Mouse (Mus musculus): ENCODE data around the gene Slfn14. TPM values are rescaled to one million over a fixed set of nuclear protein-coding genes. Genes with fewer than 3 reads are reported as not detected.
"Not testable (repeated sequence)": the region's sequence is repeated elsewhere in the genome, so short reads cannot be mapped to it uniquely, and the experiment has no call there.

The Slfn14 gene
- total RNA-seq (2014; rRNA removed) (not detected in 2 replicates), polyA plus RNA-seq (2012; rRNA removed) (not detected in 2 replicates)

DNA sequence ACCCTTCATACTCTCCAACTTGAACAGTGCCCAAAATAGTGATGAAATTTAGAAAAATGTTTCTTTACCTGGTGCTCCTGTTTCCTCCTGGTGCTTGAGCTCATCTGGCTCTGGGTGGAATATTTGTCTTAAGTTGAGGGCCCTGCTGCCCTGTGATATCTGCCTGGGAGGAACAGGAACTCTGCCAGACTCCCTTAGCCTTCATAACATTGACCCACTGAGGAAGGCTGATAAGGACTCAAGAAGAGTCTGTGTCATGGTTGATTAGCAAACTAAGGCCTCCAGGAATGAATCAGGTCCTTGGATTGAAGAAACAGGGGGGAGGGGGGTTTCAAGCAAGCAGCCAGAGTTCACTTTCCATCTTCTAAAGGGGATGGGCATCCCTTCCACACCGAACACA is at the start of gene Slfn14:
Gene Slfn14, minus strand, starts transcription at position 161 of the 400 bp plus-strand sequence.
- Histone ChIP-seq H3K9ac (ENCODE audit: low read depth, low read length) (no peak within 1 kb of the TSS), H3K4me3 (ENCODE audit: insufficient read depth, low read depth, low read length) (no peak within 1 kb of the TSS), H3K4me1 (ENCODE audit: control insufficient read depth, insufficient read depth, low read length) (no peaks in the 10 kb centered on the region), H3K27me3 (ENCODE audit: control insufficient read depth, insufficient read depth, low read length) (no peaks in the 10 kb centered on the region), H3K79me2 (ENCODE audit: control insufficient read depth, insufficient read depth, low read length) (no peaks in the 10 kb centered on the region), H3K27ac (replicated peaks; ENCODE audit: insufficient read depth, low read depth, low read length) (no peak within 1 kb of the TSS), H3K36me3 (ENCODE audit: control insufficient read depth, insufficient read depth, low read length) (no peaks in the 10 kb centered on the region)
- no peak for TF ChIP-seq CTCF (IDR thresholded peaks at IDR 0.05; ENCODE audit: low read depth, low read length)
- no peak for DNase-seq (ENCODE audit: extremely low read depth, low read depth, low spot score)
- 79% methylated on average over 1 of the region's 1 CpGs for WGBS

DNA sequence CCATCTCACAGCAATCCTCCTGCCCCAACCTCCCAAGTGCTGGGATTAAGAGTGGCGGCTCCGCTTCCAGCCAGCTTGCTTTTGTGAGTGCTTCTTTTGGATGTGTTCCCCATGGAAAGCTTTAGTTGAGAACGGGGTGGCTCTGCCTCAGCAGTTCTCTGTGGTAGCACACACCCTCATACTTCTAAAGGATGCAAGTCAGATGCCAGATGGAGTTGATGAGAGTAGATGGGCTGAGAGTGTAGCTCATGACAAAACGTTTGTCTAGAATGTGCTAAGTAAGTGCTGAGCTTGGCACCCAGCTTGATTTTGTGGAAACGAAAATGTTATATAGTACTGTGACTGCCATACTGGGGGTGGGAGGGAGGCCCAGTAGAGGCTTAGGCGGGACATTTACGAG is 49.3 kb upstream of the Slfn14 start:
- Histone ChIP-seq H3K79me2 (ENCODE audit: control insufficient read depth, insufficient read depth, low read length) (no peaks in the 10 kb centered on the region), H3K27ac (replicated peaks; ENCODE audit: insufficient read depth, low read depth, low read length) (no peak overlapping the region), H3K36me3 (ENCODE audit: control insufficient read depth, insufficient read depth, low read length) (peaks cover 55% of the 10 kb centered on the region), H3K4me1 (ENCODE audit: control insufficient read depth, insufficient read depth, low read length) (no peaks in the 10 kb centered on the region), H3K9ac (ENCODE audit: low read depth, low read length) (no peak overlapping the region), H3K27me3 (ENCODE audit: control insufficient read depth, insufficient read depth, low read length) (no peaks in the 10 kb centered on the region), H3K4me3 (ENCODE audit: insufficient read depth, low read depth, low read length) (no peak overlapping the region)
- no peak for TF ChIP-seq CTCF (IDR thresholded peaks at IDR 0.05; ENCODE audit: low read depth, low read length)
- TF ChIP-seq POLR2A (IDR thresholded peaks at IDR 0.05; ENCODE audit: extremely low read depth, insufficient read depth, low read length), result no peak
- no peak for DNase-seq (ENCODE audit: extremely low read depth, low read depth, low spot score)
- WGBS, result 91% methylated on average over 7 of the region's 7 CpGs

DNA sequence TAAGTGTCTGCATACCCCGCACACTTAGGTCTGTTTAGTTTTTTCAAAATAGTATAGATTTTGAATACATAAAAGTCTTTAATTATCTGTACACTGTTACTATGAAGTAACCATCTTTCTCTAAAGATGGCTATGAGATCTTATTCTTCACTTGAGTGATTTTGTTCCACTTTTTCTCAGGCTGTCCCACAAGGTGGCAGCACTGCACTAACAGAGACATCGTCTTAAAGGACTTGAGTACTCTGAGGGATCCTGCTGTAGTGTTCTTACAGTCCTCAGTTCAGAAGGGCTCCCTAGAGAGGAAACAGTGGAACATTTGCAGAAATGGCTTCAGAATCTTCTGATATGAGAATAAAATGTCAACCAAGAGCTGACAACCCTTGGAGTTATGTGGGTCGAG is 40.9 kb upstream of the Slfn14 start:
- Histone ChIP-seq H3K36me3 (ENCODE audit: control insufficient read depth, insufficient read depth, low read length) (peaks cover 53% of the 10 kb centered on the region), H3K27me3 (ENCODE audit: control insufficient read depth, insufficient read depth, low read length) (no peaks in the 10 kb centered on the region), H3K27ac (replicated peaks; ENCODE audit: insufficient read depth, low read depth, low read length) (no peak overlapping the region), H3K4me3 (ENCODE audit: insufficient read depth, low read depth, low read length) (no peak overlapping the region), H3K79me2 (ENCODE audit: control insufficient read depth, insufficient read depth, low read length) (no peaks in the 10 kb centered on the region; the same call in 1 of the 2 replicates), H3K4me1 (ENCODE audit: control insufficient read depth, insufficient read depth, low read length) (no peaks in the 10 kb centered on the region), H3K9ac (ENCODE audit: low read depth, low read length) (no peak overlapping the region)
- 69% methylated on average over 3 of the region's 3 CpGs for WGBS
- DNase-seq (ENCODE audit: extremely low read depth, low read depth, low spot score), result peak; percentile 24
- no peak for TF ChIP-seq POLR2A (IDR thresholded peaks at IDR 0.05; ENCODE audit: extremely low read depth, insufficient read depth, low read length)
- TF ChIP-seq CTCF (IDR thresholded peaks at IDR 0.05; ENCODE audit: low read depth, low read length), result no peak

DNA sequence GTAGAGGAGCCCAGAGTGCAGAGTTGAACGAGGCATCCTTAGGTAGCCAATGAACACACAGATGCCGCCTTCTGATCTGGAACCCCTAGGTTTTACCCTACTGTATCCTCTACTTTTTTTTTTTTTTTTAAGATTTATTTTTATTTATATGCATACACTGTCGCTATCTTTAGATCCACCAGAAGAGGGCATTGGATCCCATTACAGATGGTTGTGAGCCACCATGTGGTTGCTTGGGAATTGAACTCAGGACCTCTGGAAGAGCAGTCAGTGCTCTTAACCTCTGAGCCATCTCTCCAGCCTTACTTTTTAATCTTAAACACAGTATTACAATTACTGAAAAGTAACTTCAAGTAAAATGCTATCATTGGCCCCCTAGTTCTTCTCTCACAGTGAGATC is 40.2 kb upstream of the Slfn14 start:
- H3K27ac ChIP-seq (replicated peaks; ENCODE audit: insufficient read depth, low read depth, low read length); H3K79me2 ChIP-seq (ENCODE audit: control insufficient read depth, insufficient read depth, low read length); H3K27me3 ChIP-seq (ENCODE audit: control insufficient read depth, insufficient read depth, low read length); H3K4me1 ChIP-seq (ENCODE audit: control insufficient read depth, insufficient read depth, low read length); H3K4me3 ChIP-seq (ENCODE audit: insufficient read depth, low read depth, low read length); H3K9ac ChIP-seq (ENCODE audit: low read depth, low read length); DNase-seq (ENCODE audit: extremely low read depth, low read depth, low spot score): not testable (repeated sequence)
- H3K36me3 ChIP-seq (ENCODE audit: control insufficient read depth, insufficient read depth, low read length), result peaks cover 60% of the 10 kb centered on the region
- WGBS, result 92% methylated on average over 3 of the region's 3 CpGs

DNA sequence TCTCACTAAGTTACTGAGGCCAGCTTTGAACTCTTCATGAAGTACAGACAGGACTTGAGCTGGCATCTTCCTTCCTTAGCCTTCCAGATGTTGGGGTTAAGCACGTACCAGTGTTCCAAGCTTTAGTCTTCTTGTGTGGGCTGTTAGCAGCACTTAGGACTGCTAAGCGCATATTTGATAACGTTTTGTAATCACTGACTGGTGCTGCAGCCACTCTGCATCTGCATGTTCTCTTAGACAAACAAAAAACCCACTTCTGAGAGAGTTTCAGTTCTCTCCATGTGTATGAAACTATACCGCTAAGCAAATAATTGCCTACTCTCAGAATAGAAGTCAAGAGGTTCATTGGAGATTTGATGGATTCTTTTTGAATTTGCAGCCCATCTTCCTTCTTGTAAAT is 32.5 kb upstream of the Slfn14 start:
- Histone ChIP-seq H3K4me1 (ENCODE audit: control insufficient read depth, insufficient read depth, low read length) (no peaks in the 10 kb centered on the region; the same call in 1 of the 2 replicates), H3K79me2 (ENCODE audit: control insufficient read depth, insufficient read depth, low read length) (peaks cover 2% of the 10 kb centered on the region), H3K36me3 (ENCODE audit: control insufficient read depth, insufficient read depth, low read length) (peaks cover 34% of the 10 kb centered on the region), H3K9ac (ENCODE audit: low read depth, low read length) (no peak overlapping the region), H3K27me3 (ENCODE audit: control insufficient read depth, insufficient read depth, low read length) (no peaks in the 10 kb centered on the region), H3K27ac (replicated peaks; ENCODE audit: insufficient read depth, low read depth, low read length) (no peak overlapping the region), H3K4me3 (ENCODE audit: insufficient read depth, low read depth, low read length) (no peak overlapping the region)
- DNase-seq (ENCODE audit: extremely low read depth, low read depth, low spot score), result no peak
- TF ChIP-seq CTCF (IDR thresholded peaks at IDR 0.05; ENCODE audit: low read depth, low read length) (no peak), POLR2A (IDR thresholded peaks at IDR 0.05; ENCODE audit: extremely low read depth, insufficient read depth, low read length) (no peak)
- WGBS, result 43% methylated on average over 4 of the region's 4 CpGs

DNA sequence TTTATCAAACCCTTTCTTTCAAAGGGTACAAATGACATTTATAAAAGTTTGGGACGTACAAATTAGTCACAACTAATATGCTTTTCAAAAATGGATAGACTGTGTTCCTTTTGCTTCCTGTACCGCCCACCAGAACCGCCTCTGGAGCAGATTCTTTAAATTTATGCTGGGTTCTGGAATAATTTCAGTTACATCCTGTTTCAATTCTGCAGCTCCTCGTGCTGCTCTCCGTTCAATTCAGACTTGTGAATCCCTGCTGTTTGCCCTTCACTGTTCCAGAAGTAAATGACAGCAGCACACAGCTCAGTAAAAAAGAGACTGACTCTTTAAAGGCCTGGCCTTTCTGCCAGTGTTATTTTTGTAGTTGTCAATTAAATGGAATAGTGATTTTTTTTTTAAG is 25.9 kb upstream of the Slfn14 start:
- no peaks in the 10 kb centered on the region for H3K27me3 ChIP-seq (ENCODE audit: control insufficient read depth, insufficient read depth, low read length)
- no peak for TF ChIP-seq POLR2A (IDR thresholded peaks at IDR 0.05; ENCODE audit: extremely low read depth, insufficient read depth, low read length)
- no peak for TF ChIP-seq CTCF (IDR thresholded peaks at IDR 0.05; ENCODE audit: low read depth, low read length)
- peaks cover 16% of the 10 kb centered on the region for H3K36me3 ChIP-seq (ENCODE audit: control insufficient read depth, insufficient read depth, low read length)
- WGBS, result 72% methylated on average over 5 of the region's 5 CpGs
- H3K27ac ChIP-seq (replicated peaks; ENCODE audit: insufficient read depth, low read depth, low read length), result no peak overlapping the region
- no peak overlapping the region for H3K4me3 ChIP-seq (ENCODE audit: insufficient read depth, low read depth, low read length)
- H3K9ac ChIP-seq (ENCODE audit: low read depth, low read length), result no peak overlapping the region
- no peaks in the 10 kb centered on the region; the same call in 1 of the 2 replicates for H3K4me1 ChIP-seq (ENCODE audit: control insufficient read depth, insufficient read depth, low read length)
- no peak for DNase-seq (ENCODE audit: extremely low read depth, low read depth, low spot score)
- H3K79me2 ChIP-seq (ENCODE audit: control insufficient read depth, insufficient read depth, low read length), result peaks cover 6% of the 10 kb centered on the region; the same call in 1 of the 2 replicates

All from liver, adult 2 months (tissue).